Mouse (Mus musculus): Measurements from ENCODE around the gene Smg6.

Smg6 gene

DNA sequence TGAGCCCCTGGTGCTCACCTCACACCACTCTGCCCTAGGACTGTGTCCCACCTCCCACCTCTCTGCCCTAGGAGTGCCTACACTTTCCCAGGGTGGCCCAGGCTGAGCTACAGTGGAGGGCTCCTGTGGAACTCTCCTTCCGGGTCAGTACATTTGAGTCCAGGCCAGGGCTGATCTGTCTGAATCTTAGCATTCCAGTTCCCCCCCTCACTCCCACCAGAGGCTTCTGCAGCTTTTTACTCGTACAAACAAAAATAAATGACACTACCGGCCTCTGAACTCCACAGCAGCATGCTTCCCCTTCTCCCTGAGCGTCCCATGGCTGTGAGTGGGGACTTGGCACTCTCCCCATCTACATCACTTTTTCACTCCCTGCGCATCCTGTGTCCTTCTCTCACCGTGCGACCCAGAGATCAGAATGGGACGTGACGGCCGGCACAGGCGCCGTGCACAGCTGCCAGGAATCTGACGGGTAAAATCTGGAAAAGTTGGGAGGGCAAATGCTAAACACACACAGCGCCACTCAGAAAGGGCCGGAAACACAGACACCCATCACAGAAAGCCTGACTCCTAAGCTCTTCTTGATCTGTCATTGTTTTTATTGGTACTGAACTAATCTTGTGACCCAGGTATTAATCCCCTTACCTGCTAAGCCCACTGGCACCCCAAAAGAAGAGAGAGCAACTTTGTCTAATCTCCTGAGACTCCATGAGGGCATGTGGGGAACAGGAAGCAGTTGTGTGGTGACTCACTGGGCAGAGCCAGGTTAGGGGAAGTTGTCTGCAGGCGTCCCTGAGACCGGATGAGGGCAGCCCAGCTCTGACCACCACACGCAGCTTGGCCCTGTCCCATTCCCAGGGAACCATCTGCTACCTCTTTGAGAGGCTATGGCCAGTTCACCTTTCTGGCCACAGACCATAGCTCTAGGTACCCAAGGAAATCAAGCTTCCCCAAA, 227.3 kb downstream of the Smg6 start:
- DNase-seq, result peak; percentile 60 to 63

- DNase-seq, result peak in 1 of 2 experiments; percentile 30
Measured at GRCm38 (mm10) chr11:75154053-75154585, 228.5 kb downstream of the Smg6 start.

GRCm38 (mm10) chr11:75155985-75156384, 230.4 kb downstream of the Smg6 start:
- DNase-seq, result peak; percentile 34

- DNase-seq, result peak in 1 of 2 experiments; percentile 37
Measured at GRCm38 (mm10) chr11:75156416-75156815, 230.8 kb downstream of the Smg6 start.

DNA sequence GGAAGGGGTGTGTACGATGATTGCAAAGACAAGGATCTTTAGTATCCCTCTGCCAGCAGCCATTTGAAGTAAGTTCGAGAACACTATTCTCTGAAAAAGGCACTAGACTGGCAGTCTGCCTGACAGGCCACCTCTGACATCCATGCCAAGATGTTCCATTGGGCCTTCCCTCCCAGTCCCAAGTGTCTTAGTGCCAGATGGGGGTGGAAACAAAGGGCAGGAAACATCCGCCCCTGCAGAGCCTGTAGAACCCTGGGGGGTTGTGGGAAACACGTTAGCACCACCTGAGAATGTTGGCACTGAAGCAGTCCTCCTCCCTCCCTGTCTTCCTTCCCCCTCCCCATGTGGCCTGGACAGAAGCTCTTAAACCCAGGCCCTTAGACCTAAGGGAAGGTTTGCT, 231.4 kb downstream of the Smg6 start:
- peak in 1 of 2 experiments; percentile 21 for DNase-seq

DNA sequence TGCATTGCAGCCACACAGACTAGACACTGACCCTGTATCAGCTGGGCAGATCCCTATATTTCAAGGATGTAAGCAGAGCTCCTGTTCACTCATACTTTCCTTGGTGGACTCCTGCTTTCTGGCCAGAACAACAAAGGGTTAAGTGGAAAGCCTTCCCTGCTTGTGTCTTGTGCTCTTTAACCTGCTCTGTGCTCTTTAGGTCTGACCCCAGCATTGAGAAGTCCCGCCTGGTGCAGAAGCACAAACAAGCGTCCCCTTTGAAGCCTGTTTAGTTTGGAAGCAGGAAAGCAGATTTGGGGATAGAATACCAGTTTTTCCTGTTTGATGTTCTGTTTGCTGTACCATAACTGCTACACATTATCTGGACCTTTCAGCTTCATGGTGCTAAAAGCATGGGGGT, 232.3 kb downstream of the Smg6 start:
- no peak for DNase-seq

DNA sequence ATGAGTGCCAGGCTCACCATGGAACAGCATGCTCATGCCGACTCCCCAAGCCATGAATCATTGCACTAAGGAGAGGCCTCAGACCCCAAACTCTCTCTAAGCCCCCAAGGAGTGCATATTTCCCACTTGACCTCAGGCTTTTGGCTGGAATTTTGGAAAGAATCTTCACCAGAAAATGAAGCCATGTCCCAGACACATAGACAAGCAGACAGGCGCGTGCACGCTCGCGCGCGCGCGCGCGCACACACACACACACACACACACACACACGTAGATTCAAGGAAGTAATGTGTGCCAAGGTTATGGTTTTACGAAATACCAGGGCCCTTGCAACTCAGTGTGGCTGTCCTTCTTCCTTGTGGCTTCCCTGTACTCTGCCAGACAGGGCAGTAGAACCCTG, 232.8 kb downstream of the Smg6 start:
- no peak for DNase-seq

DNA sequence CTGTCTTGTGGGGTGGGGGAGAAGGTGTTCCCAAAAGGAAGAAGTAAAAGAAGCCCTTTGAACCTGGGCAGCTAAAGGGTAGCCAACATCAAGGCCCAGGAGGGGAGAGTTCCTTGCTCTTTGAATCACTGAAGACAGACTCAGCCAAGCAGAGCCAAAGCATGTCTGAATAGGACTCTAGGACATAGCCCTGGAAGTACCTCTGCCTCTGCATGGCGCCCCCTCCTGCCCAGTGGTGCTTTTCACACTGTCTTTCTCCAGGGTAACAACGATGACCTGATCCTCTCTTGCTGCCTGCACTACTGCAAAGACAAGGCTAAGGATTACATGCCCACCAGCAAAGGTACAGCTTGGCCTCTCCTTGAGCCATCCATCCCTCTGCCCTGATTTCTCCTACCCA, 233.9 kb downstream of the Smg6 start:
- DNase-seq, result peak in 1 of 2 experiments; percentile 38

GRCm38 (mm10) chr11:75160954-75161353, 235.3 kb downstream of the Smg6 start:
- no peak for DNase-seq

DNA sequence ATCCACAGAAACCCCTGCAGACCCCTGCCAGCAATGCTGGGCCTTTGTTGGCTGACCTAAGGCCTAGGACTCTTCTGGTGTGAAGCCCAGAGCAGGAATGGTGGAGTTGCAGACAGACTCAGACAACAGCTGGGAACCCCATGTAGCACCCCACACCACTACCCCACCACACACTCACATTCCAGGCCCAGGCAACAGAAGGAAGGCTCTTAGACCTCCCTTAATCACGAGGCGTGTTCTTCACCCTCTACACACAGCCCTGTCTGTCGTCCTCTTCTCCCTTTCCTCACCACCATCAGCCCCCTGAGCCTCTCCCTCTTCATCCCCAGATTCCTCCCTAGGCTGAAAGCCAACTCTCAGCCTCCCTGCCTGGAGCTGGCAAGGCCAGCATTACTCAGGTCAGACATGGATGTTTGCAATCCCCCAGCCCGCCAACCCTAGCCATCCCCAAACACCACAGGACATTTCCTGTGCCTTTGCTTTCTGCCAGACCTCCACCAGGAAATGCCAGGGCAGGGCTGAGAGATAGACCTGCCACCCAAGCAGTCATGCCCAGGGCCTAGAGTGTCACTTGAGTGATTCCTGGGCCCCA, 235.9 kb downstream of the Smg6 start:
- peak; percentile 55 to 69 for DNase-seq

DNA sequence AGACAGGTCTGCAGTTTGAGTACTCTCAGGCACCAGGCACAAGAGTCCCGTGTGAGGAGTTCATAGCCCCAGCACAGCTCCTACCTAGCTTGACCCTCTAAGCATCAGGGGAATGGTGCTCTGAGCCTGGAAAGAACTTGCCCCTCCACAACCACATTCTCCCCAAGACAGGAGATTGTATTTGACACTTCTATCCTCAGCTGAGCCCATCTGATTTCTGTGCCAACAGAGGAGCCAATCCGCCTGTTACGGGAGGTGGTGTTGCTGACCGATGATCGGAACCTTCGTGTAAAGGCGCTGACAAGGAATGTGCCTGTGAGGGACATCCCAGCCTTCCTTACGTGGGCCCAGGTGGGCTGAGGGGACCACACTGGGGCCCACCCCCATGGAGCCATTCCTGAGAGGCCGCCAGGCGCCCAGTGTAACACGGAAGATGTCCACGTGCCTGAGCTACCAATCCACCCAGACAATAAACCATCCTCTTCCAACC, 237.0 kb downstream of the Smg6 start:
- no peak for DNase-seq

- no peak for DNase-seq
Measured at GRCm38 (mm10) chr11:75163379-75163778, 237.8 kb downstream of the Smg6 start.

- DNase-seq, result no peak
Measured at GRCm38 (mm10) chr11:75164051-75164450, 238.4 kb downstream of the Smg6 start.

- DNase-seq, result peak in 1 of 2 experiments; percentile 32
Measured at GRCm38 (mm10) chr11:75164750-75165149, 239.1 kb downstream of the Smg6 start.

DNA sequence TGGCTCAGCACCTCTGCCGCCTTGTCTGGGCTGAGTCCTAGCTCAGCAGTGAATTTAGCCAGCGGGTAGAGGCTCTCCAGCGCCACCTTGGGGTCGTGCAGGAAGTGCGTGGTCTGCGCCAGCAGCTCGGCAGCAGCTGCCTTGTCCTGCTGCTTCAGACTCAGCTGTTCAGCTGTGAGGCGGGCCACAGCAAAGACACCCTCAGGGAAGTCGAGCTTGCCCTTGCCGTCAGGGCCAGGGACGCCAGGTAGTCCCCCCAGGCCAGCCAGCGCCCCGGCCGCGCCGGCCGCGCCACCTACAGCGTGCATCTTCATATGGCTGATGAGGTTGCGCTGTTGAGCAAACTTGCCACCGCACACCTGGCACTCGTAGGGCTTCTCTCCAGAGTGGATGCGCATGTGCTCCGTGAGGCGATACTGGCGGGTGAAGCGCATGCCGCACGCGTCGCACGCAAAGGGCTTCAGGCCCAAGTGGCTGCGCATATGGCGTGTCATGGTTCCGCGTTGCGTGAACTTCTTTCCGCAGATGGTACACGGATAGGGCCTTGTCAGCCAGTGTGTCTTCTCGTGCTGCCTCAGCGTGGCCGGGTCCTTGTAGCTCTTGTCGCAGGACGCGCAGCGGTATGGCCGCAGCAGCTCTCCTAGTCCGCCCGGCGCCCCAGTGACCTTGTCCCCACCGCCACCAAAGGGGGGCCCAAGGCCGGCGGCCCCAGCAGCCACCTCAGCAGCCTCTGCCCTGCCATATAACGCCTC, 240.0 kb downstream of the Smg6 start:
- peak; percentile 76 to 77 for DNase-seq

GRCm38 (mm10) chr11:75166193-75166842, 240.7 kb downstream of the Smg6 start:
- peak; percentile 28 to 41 for DNase-seq

DNA sequence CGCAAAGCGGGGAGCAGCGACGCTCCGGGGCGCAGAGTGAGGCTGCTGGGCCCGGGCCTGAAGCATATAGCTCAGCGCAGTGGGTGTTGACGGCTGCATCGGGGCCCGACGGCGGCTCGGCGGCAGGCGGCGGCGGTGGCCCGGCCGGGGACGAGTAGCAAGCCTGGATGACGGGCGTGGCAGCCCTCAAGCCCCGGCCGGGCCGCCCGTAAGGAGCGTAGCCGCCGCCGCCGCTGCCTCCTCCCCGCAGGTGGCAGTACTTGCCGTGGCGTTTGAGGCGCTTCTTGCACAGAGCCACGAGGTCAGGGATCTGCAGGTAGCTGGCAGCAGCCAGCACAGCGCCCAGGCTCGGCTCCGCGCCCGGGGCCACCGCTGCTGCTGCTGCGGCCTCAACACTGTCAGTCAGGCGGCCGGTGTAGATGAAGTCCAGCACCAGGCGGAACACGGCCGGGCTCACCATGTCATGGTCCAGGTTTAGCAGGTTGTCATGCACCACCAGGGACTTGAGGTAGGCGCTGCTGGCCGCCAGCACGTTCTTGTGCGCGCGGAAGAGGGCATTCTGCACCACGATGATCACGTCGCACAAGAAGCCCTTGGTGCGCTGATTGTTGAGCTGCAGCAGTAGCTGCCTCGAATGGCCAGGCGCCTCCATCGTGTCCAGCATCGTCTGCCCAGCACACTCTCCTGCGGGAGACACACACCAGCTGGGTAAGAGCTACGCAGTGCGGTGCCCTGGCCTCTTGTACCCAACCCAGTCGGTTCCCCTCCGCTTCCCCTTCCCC, 241.4 kb downstream of the Smg6 start:
- peak; percentile 55 to 57 for DNase-seq

DNA sequence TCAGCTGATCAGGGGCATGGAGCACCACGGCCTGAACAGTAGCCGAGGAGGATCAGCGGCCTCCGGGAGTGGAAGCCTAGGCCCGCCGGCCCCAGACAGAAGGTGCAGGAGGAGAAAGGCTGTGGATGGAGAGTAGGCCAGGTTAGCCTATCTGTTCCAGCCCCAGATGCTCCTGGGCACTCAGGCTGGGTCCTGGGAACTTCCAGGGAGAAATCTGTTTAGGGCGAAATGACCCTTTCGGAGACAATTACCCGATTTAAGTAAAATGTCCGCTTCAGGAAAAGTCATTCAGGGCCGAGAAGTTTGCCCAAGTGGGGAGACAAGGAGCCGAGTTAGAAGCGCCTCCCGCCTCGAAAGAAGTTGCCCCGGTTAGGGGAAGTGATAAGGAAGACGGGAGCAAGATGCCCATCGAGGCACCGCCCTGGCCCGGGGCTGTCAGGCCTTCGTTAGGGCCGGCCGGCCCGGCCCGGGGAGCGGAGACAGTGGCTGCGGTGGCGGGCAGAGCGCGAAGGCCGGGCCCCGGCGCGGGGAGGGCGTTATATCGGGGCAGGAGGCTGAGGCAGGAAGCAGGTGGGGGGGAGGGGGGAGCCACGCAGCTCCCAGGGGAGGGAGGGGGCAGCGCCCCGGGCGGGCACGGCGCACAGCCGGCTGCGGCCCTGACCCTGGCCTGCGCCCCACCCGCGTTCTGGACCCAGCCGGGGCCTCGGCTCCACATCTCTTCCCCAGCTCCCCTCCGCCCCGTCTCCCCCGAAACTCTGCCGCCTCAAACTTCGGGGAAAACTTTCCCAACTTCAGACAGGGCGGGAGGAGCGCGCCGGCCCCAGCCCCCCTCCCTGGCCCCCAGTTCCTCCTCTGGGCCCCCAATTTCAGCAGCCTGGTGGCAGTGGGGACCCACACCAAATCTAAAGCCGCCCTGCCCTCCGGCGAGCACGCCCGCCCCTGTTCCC, 242.3 kb downstream of the Smg6 start:
- peak in 1 of 2 experiments; percentile 30 for DNase-seq

- DNase-seq, result peak; percentile 87 to 91
Measured at GRCm38 (mm10) chr11:75168590-75169361, 243.2 kb downstream of the Smg6 start.
